Comparison of ENCODE assay signal across 20 mouse cellular contexts in genomic region chr17:94778871-94779482, GRCm38 (mm10). TPM values are rescaled to one million over a fixed set of nuclear protein-coding genes. Genes with fewer than 3 reads are reported as not detected.
DNase-seq lines count a peak whose midpoint lies in the region; TF ChIP-seq lines count a peak whose summit lies in the region.
"Had no signal": no experiment of that assay in that cellular context is flagged by ENCODE, and none has a peak within 500 bp of the region (broad histone marks: within the 10 kb centered on the region; RNA-seq: fewer than 3 reads in every experiment).

No protein-coding gene starts in this region.

- TF ChIP-seq RAD21 in MEL (IDR thresholded peaks at IDR 0.05; ENCODE audit: low read depth, low read length) = no peak

- DNase-seq in 416B (ENCODE audit: low read depth) = peak; percentile 2
- peak; percentile 23 for DNase-seq in MEL (ENCODE audit: low read depth, low spot score)
- peak; percentile 91 for DNase-seq in fat pad, adult 2 months (ENCODE audit: extremely low read depth, low read depth, low spot score)
- DNase-seq in telencephalon, adult 2 months (ENCODE audit: low read depth, low spot score) = peak; percentile 6
- no peak for DNase-seq in urinary bladder, adult 18-20 months (ENCODE audit: low spot score in 2 of 2)
- DNase-seq in spleen, adult 18-20 months = no peak
- DNase-seq: adrenal gland, postnatal 14 days; cerebellum, adult 2 months; cerebellum, postnatal 10 days; forebrain, postnatal 0 days; gastrocnemius, postnatal 36 days; heart, adult 18-20 months; heart, postnatal 14 days had no signal

- no peaks in the 10 kb centered on the region for H3K9me3 ChIP-seq in MEL (replicated peaks; ENCODE audit: insufficient read depth, low read length)
- H3K9me3 ChIP-seq: embryonic facial prominence, embryonic 12.5 days; forebrain, embryonic 13.5 days; G1E; heart, embryonic 10.5 days; heart, embryonic 15.5 days; hindbrain, embryonic 13.5 days had no signal

- no peaks in the 10 kb centered on the region for H3K79me2 ChIP-seq in MEL (ENCODE audit: control insufficient read depth, insufficient read depth, low read length, poor library complexity)

- no peak for TF ChIP-seq POLR2A in MEL (IDR thresholded peaks at IDR 0.05; ENCODE audit: control insufficient read depth in 1 of 2, insufficient read depth in 1 of 2, low read depth in 1 of 2, low read length in 2 of 2, poor library complexity in 1 of 2)

- no peak overlapping the region for H3K9ac ChIP-seq in MEL (ENCODE audit: control insufficient read depth, low read depth, low read length, poor library complexity, severe bottlenecking)
- H3K9ac ChIP-seq: embryonic facial prominence, embryonic 12.5 days; forebrain, embryonic 13.5 days; forebrain, postnatal 0 days; heart, embryonic 15.5 days; hindbrain, embryonic 13.5 days had no signal

- no peaks in the 10 kb centered on the region for H3K27me3 ChIP-seq in MEL (ENCODE audit: control insufficient read depth in 1 of 2, insufficient read depth in 2 of 2, low read length in 2 of 2)
- H3K27me3 ChIP-seq: embryonic facial prominence, embryonic 12.5 days; forebrain, embryonic 13.5 days; heart, embryonic 15.5 days; hindbrain, embryonic 13.5 days had no signal

- peak in 1 of 2 experiments; percentile 46; a peak in 1 of 4 replicates for TF ChIP-seq EP300 in MEL (IDR thresholded peaks at IDR 0.05; ENCODE audit: low read depth in 1 of 2, low read length in 2 of 2)

- no peak overlapping the region for H3K4me3 ChIP-seq in MEL (ENCODE audit: control insufficient read depth in 1 of 2, insufficient read depth in 1 of 2, low read depth in 2 of 2, low read length in 2 of 2)
- H3K4me3 ChIP-seq: embryonic facial prominence, embryonic 12.5 days; forebrain, embryonic 13.5 days; heart, embryonic 10.5 days; heart, embryonic 15.5 days; hindbrain, embryonic 13.5 days had no signal

- peaks cover 0 to 7% of the 10 kb centered on the region in 2 experiments; a peak in 1 of 4 replicates for H3K4me1 ChIP-seq in MEL (ENCODE audit: control insufficient read depth in 1 of 2, insufficient read depth in 2 of 2, low read length in 2 of 2)
- H3K4me1 ChIP-seq: embryonic facial prominence, embryonic 12.5 days; forebrain, embryonic 13.5 days; heart, embryonic 10.5 days; heart, embryonic 15.5 days; hindbrain, embryonic 13.5 days had no signal

- H3K27ac ChIP-seq in MEL (ENCODE audit: control insufficient read depth, low read depth, low read length) = peak overlapping the region; percentile 59
- H3K27ac ChIP-seq: embryonic facial prominence, embryonic 12.5 days; forebrain, embryonic 13.5 days; heart, embryonic 10.5 days; heart, embryonic 15.5 days; hindbrain, embryonic 13.5 days; hindbrain, postnatal 0 days had no signal

- no peak for TF ChIP-seq CTCF in MEL (IDR thresholded peaks at IDR 0.05 in 2 of 3, conservative IDR thresholded peaks at IDR 0.05 in 1 of 3; ENCODE audit: control insufficient read depth in 1 of 3, insufficient read depth in 1 of 3, low read depth in 2 of 3, low read length in 3 of 3, poor library complexity in 1 of 3, severe bottlenecking in 1 of 3)

- H3K36me3 ChIP-seq in MEL (ENCODE audit: control insufficient read depth in 1 of 2, insufficient read depth in 2 of 2, low read length in 2 of 2) = peaks cover 2 to 3% of the 10 kb centered on the region in 2 experiments; a peak in 2 of 4 replicates

TF ChIP-seq in MEL, 35 proteins besides CTCF, POLR2A, EP300 and RAD21:
- TF ChIP-seq ETS1 (IDR thresholded peaks at IDR 0.05; ENCODE audit: low read depth, low read length) = no peak
- TF ChIP-seq USF1 (IDR thresholded peaks at IDR 0.05; ENCODE audit: low read depth, low read length) = no peak
- no peak for TF ChIP-seq ZMIZ1 (IDR thresholded peaks at IDR 0.05; ENCODE audit: low read depth, low read length)
- TF ChIP-seq SMC3 (IDR thresholded peaks at IDR 0.05; ENCODE audit: low read depth, low read length) = no peak
- no peak for TF ChIP-seq ZKSCAN1 (IDR thresholded peaks at IDR 0.05; ENCODE audit: low read depth, low read length)
- no peak for TF ChIP-seq MXI1 (IDR thresholded peaks at IDR 0.05; ENCODE audit: low read depth, low read length)
- TF ChIP-seq NRF1 (IDR thresholded peaks at IDR 0.05; ENCODE audit: insufficient read depth, low read depth, low read length, poor library complexity, severe bottlenecking) = no peak
- no peak for TF ChIP-seq GABPA (IDR thresholded peaks at IDR 0.05; ENCODE audit: low read depth, low read length)
- TF ChIP-seq NELFE (IDR thresholded peaks at IDR 0.05; ENCODE audit: low read depth, low read length) = no peak
- TF ChIP-seq UBTF (IDR thresholded peaks at IDR 0.05; ENCODE audit: borderline replicate concordance, insufficient read depth, low read depth, low read length) = no peak
- TF ChIP-seq ZNF384 (IDR thresholded peaks at IDR 0.05; ENCODE audit: low read depth, low read length) = no peak
- TF ChIP-seq GATA1 (IDR thresholded peaks at IDR 0.05; ENCODE audit: low read depth, low read length) = no peak
- no peak for TF ChIP-seq MAX (IDR thresholded peaks at IDR 0.05; ENCODE audit: low read length)
- TF ChIP-seq TCF12 (IDR thresholded peaks at IDR 0.05; ENCODE audit: low read depth, low read length) = no peak
- TF ChIP-seq RCOR1 (IDR thresholded peaks at IDR 0.05; ENCODE audit: low read depth, low read length) = no peak
- TF ChIP-seq ELF1 (IDR thresholded peaks at IDR 0.05; ENCODE audit: low read depth, low read length) = no peak
- TF ChIP-seq MYB (IDR thresholded peaks at IDR 0.05; ENCODE audit: low read depth, low read length) = no peak
- TF ChIP-seq MAZ (IDR thresholded peaks at IDR 0.05; ENCODE audit: low read depth, low read length) = no peak

RNA-seq across cellular contexts. Expression of gene Mettl4, which starts 29.2 kb away (rescaled TPM):
- total RNA-seq in MEL (2012; rRNA removed) = 19.6 and 19.9 TPM in 2 replicates
- 10 to 100 TPM in 1 of 2 experiments, not detected in 1; 13.4 TPM for polyA plus RNA-seq in MEL (2012; ENCODE audit: insufficient read depth in 1 of 2, insufficient read length in 2 of 2, low read depth in 1 of 2, low replicate concordance in 2 of 2, missing spikeins in 1 of 2)

Comparison
In these comparisons a context has a peak if more than half of its experiments do, and no peak if none do; other contexts are left out.
1. DNase-seq: peak in 416B (single experiment), MEL (single experiment), fat pad, adult 2 months (single experiment) and telencephalon, adult 2 months (single experiment); none in urinary bladder, adult 18-20 months (0 of 2) and spleen, adult 18-20 months (0 of 2).